Mouse (Mus musculus) liver, adult 2 months (tissue): ENCODE measurements around the gene Tax1bp3. TPM values are rescaled to one million over a fixed set of nuclear protein-coding genes. Genes with fewer than 3 reads are reported as not detected.

Experiments used
- DNase-seq: peaks from one replicate; pipeline ENCODE4 v3.0.0-alpha.2; 2011; ENCODE audit warnings: low read depth, low spot score; ENCODE audit errors: extremely low read depth
- H3K27ac ChIP-seq: fragments of 200-500 bp; replicated peaks from 2 replicates; pipeline ENCODE4 v1.5.1; 2012; ENCODE audit warnings: low read depth, mild to moderate bottlenecking, control low read depth, inconsistent platforms, low read length; ENCODE audit not compliant: insufficient read depth
- H3K27me3 ChIP-seq: fragments of 200-500 bp; 2 replicates; pipeline ENCODE4 v1.6.1; 2012; ENCODE audit warnings: mild to moderate bottlenecking, moderate library complexity, low read length, inconsistent platforms; ENCODE audit not compliant: control insufficient read depth, insufficient read depth
- H3K36me3 ChIP-seq: fragments of 200-500 bp; 2 replicates; pipeline ENCODE4 v1.6.1; 2012; ENCODE audit warnings: low read length, inconsistent platforms; ENCODE audit not compliant: control insufficient read depth, insufficient read depth
- H3K4me1 ChIP-seq: fragments of 200-500 bp; 2 replicates; pipeline ENCODE4 v1.6.1; 2011; ENCODE audit warnings: low read length; ENCODE audit not compliant: control insufficient read depth, insufficient read depth
- H3K4me3 ChIP-seq: fragments of 200-500 bp; 2 replicates; pipeline ENCODE4 v1.5.1; 2011; ENCODE audit warnings: low read depth, mild to moderate bottlenecking, control low read depth, low read length, moderate library complexity; ENCODE audit not compliant: insufficient read depth
- H3K79me2 ChIP-seq: fragments of 200-500 bp; 2 replicates; pipeline ENCODE4 v1.6.1; 2012; ENCODE audit warnings: inconsistent platforms, mild to moderate bottlenecking, low read length, moderate library complexity; ENCODE audit not compliant: control insufficient read depth, insufficient read depth
- H3K9ac ChIP-seq: fragments of 200-500 bp; 2 replicates; pipeline ENCODE4 v1.6.1; 2012; ENCODE audit warnings: low read depth, mild to moderate bottlenecking, control low read depth, inconsistent platforms, low read length
- CTCF ChIP-seq: fragments of 200-500 bp; IDR thresholded peaks from 2 replicates; pipeline ENCODE4 v1.5.1; 2011; ENCODE audit warnings: low read depth, low read length, control low read depth
- POLR2A ChIP-seq: fragments of 200-500 bp; IDR thresholded peaks from 2 replicates; pipeline ENCODE4 v1.6.1; 2011; ENCODE audit warnings: low read length, control low read depth; ENCODE audit not compliant: insufficient read depth; ENCODE audit errors: extremely low read depth
- WGBS: fragments of 180-500 bp; shearing (Covaris S2); methylation state at CpG from one replicate; pipeline ENCODE4 v1.1.7; 2018; 5-methylcytosine and 5-hydroxymethylcytosine counted together
- polyA plus RNA-seq: library from polyadenylated mRNA; depleted of rRNA; stranded (reverse); fragments of >200 nt; gene quantifications from 2 replicates; pipeline ENCODE4 v1.2.3, GENCODE M21; 2012
- total RNA-seq: library from RNA; depleted of rRNA; stranded (reverse); fragments of >200 nt; gene quantifications from 2 replicates; pipeline ENCODE4 v1.2.3, GENCODE M21; 2014

Gene Tax1bp3
- total and polyA plus RNA-seq, 2 experiments = 11.5 to 19.4 TPM

DNA sequence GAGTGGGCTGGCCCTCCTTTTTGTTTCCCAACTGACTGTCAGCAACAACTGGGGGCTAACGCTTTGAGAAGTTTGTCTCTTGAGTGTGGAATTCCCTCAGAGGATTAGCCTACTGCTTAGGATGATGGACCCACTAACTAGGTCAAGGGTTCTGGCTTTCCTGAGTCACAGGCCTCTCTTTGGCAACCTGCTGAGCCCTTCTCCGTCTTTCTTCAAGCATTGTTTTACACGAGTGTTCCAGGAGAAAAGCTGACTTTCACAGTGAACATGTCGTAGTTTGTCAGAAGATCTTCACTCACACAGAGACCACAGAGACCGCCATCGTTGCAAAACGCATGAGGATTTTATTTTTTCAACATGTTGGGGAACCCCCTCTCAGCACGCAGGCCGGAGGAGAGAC lies 28.7 kb upstream of the Tax1bp3 start:
- Histone ChIP-seq H3K79me2 (no peaks in the 10 kb centered on the region), H3K27ac (no peak overlapping the region), H3K27me3 (no peaks in the 10 kb centered on the region), H3K4me3 (no peak overlapping the region), H3K4me1 (no peaks in the 10 kb centered on the region), H3K36me3 (no peaks in the 10 kb centered on the region), H3K9ac (no peak overlapping the region)
- TF ChIP-seq POLR2A = no peak
- no peak for TF ChIP-seq CTCF
- WGBS = 87% methylated on average over 9 of the region's 9 CpGs
- DNase-seq = no peak

- H3K4me3 ChIP-seq = no peak overlapping the region
- no peaks in the 10 kb centered on the region for H3K36me3 ChIP-seq
- no peak overlapping the region for H3K27ac ChIP-seq
- H3K4me1 ChIP-seq = no peaks in the 10 kb centered on the region
- H3K9ac ChIP-seq = no peak overlapping the region
- 75% methylated on average over 6 of the region's 6 CpGs for WGBS
- H3K27me3 ChIP-seq = no peaks in the 10 kb centered on the region
- no peaks in the 10 kb centered on the region for H3K79me2 ChIP-seq
- TF ChIP-seq POLR2A = no peak
- TF ChIP-seq CTCF = no peak
- DNase-seq = no peak
Measured at GRCm38 (mm10) chr11:73155071-73155470, 21.8 kb upstream of the Tax1bp3 start.

DNA sequence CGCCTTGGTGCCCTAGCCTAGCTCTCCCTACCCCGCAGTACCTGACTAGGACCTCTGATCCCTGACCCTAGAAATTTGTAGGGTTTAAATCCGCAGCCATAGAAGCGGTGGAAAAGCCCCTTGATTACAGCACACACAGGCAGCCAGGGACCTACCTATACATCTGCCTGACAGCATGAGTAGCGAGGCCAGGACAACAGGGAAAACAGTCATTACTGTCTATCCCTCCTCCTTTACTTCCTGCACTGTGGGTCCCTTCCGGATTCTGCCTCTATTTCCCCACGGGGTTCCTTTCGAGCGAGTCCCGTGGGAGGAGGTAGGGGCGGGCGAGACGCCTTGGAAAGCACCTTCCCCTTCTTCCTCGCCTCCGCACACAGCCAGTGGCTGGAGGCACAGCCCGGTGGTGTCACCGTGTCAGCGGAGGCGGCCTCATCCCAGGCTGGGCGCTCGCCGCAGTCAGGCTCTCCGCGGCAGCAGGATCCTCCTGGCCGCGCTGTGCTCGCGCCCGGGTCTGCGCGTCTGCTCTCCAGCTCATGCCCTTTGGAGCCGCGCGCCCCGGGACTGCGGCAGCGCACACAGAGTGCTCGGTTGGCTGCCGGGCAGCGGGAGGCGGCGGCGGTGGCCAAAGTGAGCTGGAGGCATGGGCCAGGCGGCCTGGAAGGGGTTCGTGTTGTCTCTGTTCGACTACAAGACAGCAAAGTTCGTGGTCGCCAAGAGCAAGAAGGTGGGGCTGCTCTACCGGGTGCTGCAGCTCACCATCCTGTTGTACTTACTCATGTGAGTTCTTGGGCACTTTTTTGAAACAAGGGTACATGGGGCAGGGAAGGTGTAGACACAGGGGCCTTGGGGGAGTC lies 16.7 kb upstream of the Tax1bp3 start, which contains the start of gene P2rx5:
TSS of gene P2rx5 (plus strand) at position 465 of the 854 bp plus-strand sequence.
- Histone ChIP-seq H3K9ac (peak within 1 kb of the TSS; percentile 32), H3K4me3 (peak within 1 kb of the TSS; percentile 51; the same call in 1 of the 2 replicates), H3K27ac (no peak within 1 kb of the TSS), H3K79me2 (no peaks in the 10 kb centered on the region), H3K27me3 (no peaks in the 10 kb centered on the region), H3K4me1 (peaks cover 3% of the 10 kb centered on the region; the same call in 1 of the 2 replicates), H3K36me3 (no peaks in the 10 kb centered on the region)
- 4% methylated on average over 49 of the region's 49 CpGs for WGBS
- TF ChIP-seq CTCF (no peak), POLR2A (no peak)
- peak; percentile 36 for DNase-seq

- no peak for TF ChIP-seq CTCF
- no peak for TF ChIP-seq POLR2A
- Histone ChIP-seq H3K79me2 (no peaks in the 10 kb centered on the region), H3K27ac (no peak overlapping the region), H3K9ac (peak overlapping the region; percentile 32; the same call in 1 of the 2 replicates), H3K4me1 (peaks cover 3% of the 10 kb centered on the region; the same call in 1 of the 2 replicates), H3K36me3 (no peaks in the 10 kb centered on the region), H3K27me3 (no peaks in the 10 kb centered on the region), H3K4me3 (no peak overlapping the region)
- WGBS = 39% methylated on average over 6 of the region's 6 CpGs
- DNase-seq = no peak
Measured at GRCm38 (mm10) chr11:73160811-73161200, 16.1 kb upstream of the Tax1bp3 start.

- H3K9ac ChIP-seq = no peak overlapping the region
- no peaks in the 10 kb centered on the region for H3K27me3 ChIP-seq
- H3K4me1 ChIP-seq = peaks cover 3% of the 10 kb centered on the region; the same call in 1 of the 2 replicates
- 85% methylated on average over 4 of the region's 4 CpGs for WGBS
- no peaks in the 10 kb centered on the region for H3K79me2 ChIP-seq
- no peak overlapping the region for H3K27ac ChIP-seq
- no peak for DNase-seq
- H3K4me3 ChIP-seq = no peak overlapping the region
- TF ChIP-seq POLR2A (no peak), CTCF (no peak)
- H3K36me3 ChIP-seq = no peaks in the 10 kb centered on the region
Measured at GRCm38 (mm10) chr11:73161616-73162015, 15.3 kb upstream of the Tax1bp3 start.

DNA sequence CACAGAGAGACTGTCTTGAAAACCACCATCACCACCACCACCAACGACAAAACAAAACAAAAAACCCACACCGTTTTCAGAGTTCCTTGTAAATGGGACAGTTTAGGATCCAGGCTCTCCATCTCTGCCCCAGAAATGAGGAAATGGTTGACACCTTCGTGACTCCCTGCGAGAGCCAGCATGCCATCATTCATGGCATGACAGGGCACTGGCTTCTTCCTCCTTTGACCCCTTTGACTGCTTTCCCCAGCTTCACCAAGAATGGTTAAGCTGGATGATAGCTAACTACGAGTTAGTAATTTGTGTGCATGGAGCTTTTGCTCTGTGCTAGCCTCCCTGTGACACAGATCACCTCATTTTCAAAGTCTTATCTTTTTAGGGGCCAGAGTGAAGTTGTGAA lies 14.6 kb upstream of the Tax1bp3 start:
- TF ChIP-seq CTCF (no peak), POLR2A (no peak)
- WGBS = 71% methylated on average over 5 of the region's 5 CpGs
- DNase-seq = no peak
- no peak overlapping the region for H3K9ac ChIP-seq
- no peaks in the 10 kb centered on the region for H3K36me3 ChIP-seq
- H3K27me3 ChIP-seq = no peaks in the 10 kb centered on the region
- H3K27ac ChIP-seq = no peak overlapping the region
- H3K79me2 ChIP-seq = no peaks in the 10 kb centered on the region
- H3K4me1 ChIP-seq = peaks cover 3% of the 10 kb centered on the region; the same call in 1 of the 2 replicates
- H3K4me3 ChIP-seq = no peak overlapping the region
